13 mouse cellular contexts compared by ENCODE assay signal in genomic region chr5:30111771-30112170, GRCm38 (mm10). TPM values are rescaled to one million over a fixed set of nuclear protein-coding genes. Genes with fewer than 3 reads are reported as not detected.
DNase-seq lines count a peak whose midpoint lies in the region; ATAC-seq lines count a peak whose summit lies in the region.
"Had no signal": no experiment of that assay in that cellular context is flagged by ENCODE, and none has a peak within 500 bp of the region (broad histone marks: within the 10 kb centered on the region; RNA-seq: fewer than 3 reads in every experiment).

No protein-coding gene starts in this region.

- intact Hi-C loops in heart, postnatal 36 days (cut with DNase I): loop anchor here (5.0 kb wide), 1 partner anchor 289 kb away; no protein-coding TSS in a partner anchor

- peaks cover 99% of the 10 kb centered on the region for H3K27me3 ChIP-seq in heart, embryonic 13.5 days (replicated peaks)
- 0 out of 2 replicates have a peak, but pooled peaks cover 7% of the 10 kb centered on the region for H3K27me3 ChIP-seq in hindbrain, embryonic 15.5 days
- H3K27me3 ChIP-seq in neural tube, embryonic 13.5 days: peaks cover 33% of the 10 kb centered on the region

- no peak overlapping the region for H3K9ac ChIP-seq in heart, embryonic 13.5 days
- H3K9ac ChIP-seq in hindbrain, embryonic 15.5 days: no peak overlapping the region
- peak overlapping the region; percentile 57; the same call in 1 of the 2 replicates for H3K9ac ChIP-seq in neural tube, embryonic 13.5 days

- no peak for DNase-seq in heart, postnatal 36 days
- peak; percentile 49 for DNase-seq in retina, embryonic 14.5 days (ENCODE audit: low spot score)
- no peak for DNase-seq in retina, postnatal 1 day
- no peak for DNase-seq in frontal cortex, adult 2 months (ENCODE audit: extremely low spot score in 1 of 2, low spot score in 1 of 2)
- DNase-seq: layer of hippocampus, adult 9-11 months had no signal

- 63% methylated on average over 3 of the region's 3 CpGs for WGBS in heart, embryonic 13.5 days
- 66% methylated on average over 3 of the region's 3 CpGs for WGBS in hindbrain, embryonic 15.5 days
- 61% methylated on average over 3 of the region's 3 CpGs for WGBS in neural tube, embryonic 13.5 days

- H3K27ac ChIP-seq in heart, embryonic 13.5 days (replicated peaks): no peak overlapping the region
- peak overlapping the region; percentile 53; the same call in 1 of the 2 replicates for H3K27ac ChIP-seq in hindbrain, embryonic 15.5 days (replicated peaks)
- 0 out of 2 replicates have a peak overlapping the region, but pooled peaks have one; percentile 33 for H3K27ac ChIP-seq in neural tube, embryonic 13.5 days (replicated peaks)
- H3K27ac ChIP-seq: embryonic facial prominence, embryonic 15.5 days had no signal

- no peak overlapping the region for H3K4me3 ChIP-seq in heart, embryonic 13.5 days
- no peak overlapping the region for H3K4me3 ChIP-seq in hindbrain, embryonic 15.5 days
- 0 out of 2 replicates have a peak overlapping the region, but pooled peaks have one; percentile 18 for H3K4me3 ChIP-seq in neural tube, embryonic 13.5 days

- H3K4me1 ChIP-seq in heart, embryonic 13.5 days: peaks cover 32% of the 10 kb centered on the region
- peaks cover 60% of the 10 kb centered on the region for H3K4me1 ChIP-seq in hindbrain, embryonic 15.5 days (replicated peaks)
- peaks cover 70% of the 10 kb centered on the region for H3K4me1 ChIP-seq in neural tube, embryonic 13.5 days (replicated peaks)

- H3K4me2 ChIP-seq in heart, embryonic 13.5 days: peak overlapping the region; percentile 67
- H3K4me2 ChIP-seq in hindbrain, embryonic 15.5 days: no peak overlapping the region
- peak overlapping the region; percentile 48 for H3K4me2 ChIP-seq in neural tube, embryonic 13.5 days

- H3K36me3 ChIP-seq in heart, embryonic 13.5 days: peaks cover 6% of the 10 kb centered on the region; the same call in 1 of the 2 replicates
- H3K36me3 ChIP-seq in hindbrain, embryonic 15.5 days: peaks cover 2% of the 10 kb centered on the region; the same call in 1 of the 2 replicates
- peaks cover 16% of the 10 kb centered on the region for H3K36me3 ChIP-seq in neural tube, embryonic 13.5 days
- H3K36me3 ChIP-seq: embryonic facial prominence, embryonic 15.5 days had no signal

- no peaks in the 10 kb centered on the region for H3K9me3 ChIP-seq in heart, embryonic 13.5 days
- no peaks in the 10 kb centered on the region for H3K9me3 ChIP-seq in hindbrain, embryonic 15.5 days
- no peaks in the 10 kb centered on the region for H3K9me3 ChIP-seq in neural tube, embryonic 13.5 days
- H3K9me3 ChIP-seq: embryonic facial prominence, embryonic 15.5 days had no signal

- ATAC-seq in heart, embryonic 13.5 days (ENCODE audit: extremely low read depth, insufficient number of reproducible peaks, low FRiP score, low TSS enrichment): no peak
- ATAC-seq in hindbrain, embryonic 15.5 days (ENCODE audit: low FRiP score, low read depth): no peak
- no peak for ATAC-seq in neural tube, embryonic 13.5 days (ENCODE audit: low read depth)
- no peak for ATAC-seq in inflammation-experienced regulatory T-cells, adult 6 months
- ATAC-seq: activated CD4-positive, CD25-positive, alpha-beta regulatory T cell, adult 4 months had no signal

RNA-seq across cellular contexts. Expression of gene 3110082J24Rik, which starts 5.9 kb away (rescaled TPM):
- not detected in 2 replicates for polyA plus RNA-seq in heart, embryonic 13.5 days (2015; fragmentation: Nextera tagmentation; extraction: Ambion mirVana)
- total RNA-seq in heart, postnatal 36 days (2021): not detected
- 3.2 and 5.3 TPM in 2 replicates for polyA plus RNA-seq in hindbrain, embryonic 15.5 days (2015; fragmentation: Nextera tagmentation; extraction: Ambion mirVana)
- 5.1 and 5.8 TPM in 2 replicates for polyA plus RNA-seq in neural tube, embryonic 13.5 days (2015; fragmentation: Nextera tagmentation; extraction: Ambion mirVana)
- polyA plus RNA-seq in inflammation-experienced regulatory T-cells, adult 6 months (2017; shearing (Covaris generic)): not detected
- polyA plus RNA-seq in frontal cortex, adult 2 months (2012; rRNA removed): 4.3 and 4.6 TPM in 2 replicates
- total RNA-seq: gastrocnemius, postnatal 14 days had no signal
- polyA plus RNA-seq: activated CD4-positive, CD25-positive, alpha-beta regulatory T cell, adult 4 months; embryonic facial prominence, embryonic 15.5 days; liver, embryonic 16.5 days had no signal

RNA-seq across cellular contexts. Expression of gene Garem2, which starts 6.8 kb away (rescaled TPM):
- polyA plus RNA-seq in heart, embryonic 13.5 days (2015; fragmentation: Nextera tagmentation; extraction: Ambion mirVana): 0.17 and 0.25 TPM in 2 replicates
- total RNA-seq in heart, postnatal 36 days (2021): under 1 TPM; 0.11 to 0.14 TPM
- 11.5 and 13.7 TPM in 2 replicates for polyA plus RNA-seq in hindbrain, embryonic 15.5 days (2015; fragmentation: Nextera tagmentation; extraction: Ambion mirVana)
- 15.6 and 17.2 TPM in 2 replicates for polyA plus RNA-seq in neural tube, embryonic 13.5 days (2015; fragmentation: Nextera tagmentation; extraction: Ambion mirVana)
- not detected for polyA plus RNA-seq in inflammation-experienced regulatory T-cells, adult 6 months (2017; shearing (Covaris generic))
- 15.0 and 17.5 TPM in 2 replicates for polyA plus RNA-seq in frontal cortex, adult 2 months (2012; rRNA removed)
- polyA plus RNA-seq: activated CD4-positive, CD25-positive, alpha-beta regulatory T cell, adult 4 months had no signal

RNA-seq across cellular contexts. Expression of gene Tyms, which starts 38.4 kb away (rescaled TPM):
- polyA plus RNA-seq in heart, embryonic 13.5 days (2015; fragmentation: Nextera tagmentation; extraction: Ambion mirVana): 117 and 127 TPM in 2 replicates
- total RNA-seq in heart, postnatal 36 days (2021): 1 to 10 TPM; 4.1 to 4.7 TPM
- polyA plus RNA-seq in hindbrain, embryonic 15.5 days (2015; fragmentation: Nextera tagmentation; extraction: Ambion mirVana): 52.5 and 59.1 TPM in 2 replicates
- 52.8 and 67.6 TPM in 2 replicates for polyA plus RNA-seq in neural tube, embryonic 13.5 days (2015; fragmentation: Nextera tagmentation; extraction: Ambion mirVana)
- polyA plus RNA-seq in inflammation-experienced regulatory T-cells, adult 6 months (2017; shearing (Covaris generic)): 100 to 1,000 TPM in 1 of 3 experiments, 10 to 100 TPM in 2; 65.9 to 350 (median 91.1) TPM
- 3.7 and 3.9 TPM in 2 replicates for polyA plus RNA-seq in frontal cortex, adult 2 months (2012; rRNA removed)

RNA-seq across cellular contexts. Expression of gene Hadha, which starts 43.2 kb away (rescaled TPM):
- polyA plus RNA-seq in heart, embryonic 13.5 days (2015; fragmentation: Nextera tagmentation; extraction: Ambion mirVana): 212 and 223 TPM in 2 replicates
- total RNA-seq in heart, postnatal 36 days (2021): 1,000 to 10,000 TPM; 1,332 to 1,358 TPM
- polyA plus RNA-seq in hindbrain, embryonic 15.5 days (2015; fragmentation: Nextera tagmentation; extraction: Ambion mirVana): 68.9 and 75.8 TPM in 2 replicates
- polyA plus RNA-seq in neural tube, embryonic 13.5 days (2015; fragmentation: Nextera tagmentation; extraction: Ambion mirVana): 82.3 and 87.1 TPM in 2 replicates
- polyA plus RNA-seq in inflammation-experienced regulatory T-cells, adult 6 months (2017; shearing (Covaris generic)): 10 to 100 TPM; 79.2 to 82.8 (median 79.2) TPM
- polyA plus RNA-seq in frontal cortex, adult 2 months (2012; rRNA removed): 67.4 and 74.4 TPM in 2 replicates

RNA-seq across cellular contexts. Expression of gene Hadhb, which starts 43.3 kb away (rescaled TPM):
- 318 and 345 TPM in 2 replicates for polyA plus RNA-seq in heart, embryonic 13.5 days (2015; fragmentation: Nextera tagmentation; extraction: Ambion mirVana)
- 1,000 to 10,000 TPM; 2,118 to 2,205 TPM for total RNA-seq in heart, postnatal 36 days (2021)
- polyA plus RNA-seq in hindbrain, embryonic 15.5 days (2015; fragmentation: Nextera tagmentation; extraction: Ambion mirVana): 56.5 and 63.8 TPM in 2 replicates
- polyA plus RNA-seq in neural tube, embryonic 13.5 days (2015; fragmentation: Nextera tagmentation; extraction: Ambion mirVana): 81.2 and 81.5 TPM in 2 replicates
- polyA plus RNA-seq in inflammation-experienced regulatory T-cells, adult 6 months (2017; shearing (Covaris generic)): 100 to 1,000 TPM; 114 to 157 (median 125) TPM
- polyA plus RNA-seq in frontal cortex, adult 2 months (2012; rRNA removed): 101 and 103 TPM in 2 replicates

Comparison
In these comparisons a context has a peak if more than half of its experiments do, and no peak if none do; other contexts are left out.
1. RNA of gene Tyms, which starts 38.4 kb away (polyA plus RNA-seq): 117 to 127 TPM in heart, embryonic 13.5 days, 65.9 to 350 TPM in inflammation-experienced regulatory T-cells, adult 6 months, 52.8 to 67.6 TPM in neural tube, embryonic 13.5 days and 52.5 to 59.1 TPM in hindbrain, embryonic 15.5 days; 3.7 to 3.9 TPM in frontal cortex, adult 2 months; every median in the first group is over 10 times any median in the second.